Mouse (Mus musculus): Measurements from ENCODE around the gene Zfp91.
"Not testable (repeated sequence)": the region's sequence is repeated elsewhere in the genome, so short reads cannot be mapped to it uniquely, and the experiment has no call there.

Gene Zfp91

GRCm38 (mm10) chr19:12794056-12795044, 1.6 kb downstream of the Zfp91 start:
- peak; percentile 87 to 90 for DNase-seq (ENCODE audit: low spot score in 2 of 2)

- no peak for DNase-seq (ENCODE audit: low spot score in 2 of 2)
Observed at GRCm38 (mm10) chr19:12792374-12792773, 3.6 kb downstream of the Zfp91 start.

DNA sequence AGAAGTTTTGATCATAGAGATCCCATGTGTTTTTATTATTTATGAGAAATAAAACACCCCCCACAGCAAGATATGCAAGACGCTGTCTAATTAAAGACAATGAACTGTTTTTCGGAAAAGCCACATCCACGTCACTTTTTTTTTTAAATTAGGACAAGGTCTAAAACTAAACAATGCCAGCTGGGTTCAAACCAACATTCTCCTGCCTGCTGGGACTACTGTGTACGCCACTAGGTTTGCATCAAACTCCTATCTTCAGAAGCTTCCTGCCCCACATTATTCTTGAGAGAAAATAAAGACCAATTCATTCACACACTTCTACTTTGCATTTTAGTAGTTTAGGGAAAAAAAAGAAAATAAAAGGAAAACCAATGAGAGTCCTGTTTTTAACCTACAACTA, 8.2 kb downstream of the Zfp91 start:
- no peak for DNase-seq (ENCODE audit: low spot score in 2 of 2)

DNA sequence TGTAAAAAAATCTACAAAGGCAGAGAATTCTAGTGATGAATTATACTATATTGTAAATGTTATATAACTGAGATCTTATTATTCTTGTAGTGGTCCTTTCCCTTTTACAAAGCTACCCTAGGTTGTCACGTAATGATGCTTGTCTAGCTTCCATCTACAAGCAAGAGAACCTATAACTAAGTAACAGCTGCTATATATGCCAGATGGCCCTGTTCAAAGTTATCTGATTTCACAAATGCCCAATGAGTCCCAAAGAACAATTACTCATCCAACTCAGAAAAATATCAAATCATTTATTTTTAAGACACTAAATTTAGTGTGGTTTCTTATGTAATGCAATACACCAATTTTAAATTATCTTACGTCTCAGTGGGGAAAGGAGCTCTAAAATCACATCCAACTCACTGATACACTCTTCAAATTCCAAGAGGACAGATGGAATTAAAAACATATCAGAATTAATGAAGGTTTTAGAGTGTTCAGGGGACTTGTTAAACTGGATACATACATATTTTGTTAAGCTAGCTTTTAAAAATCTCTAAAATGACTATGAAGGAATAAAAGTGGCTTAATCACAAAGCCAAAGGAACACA, 9.0 kb downstream of the Zfp91 start:
- no peak for DNase-seq (ENCODE audit: low spot score in 2 of 2)

GRCm38 (mm10) chr19:12780437-12780836, 15.5 kb downstream of the Zfp91 start:
- no peak for DNase-seq (ENCODE audit: low spot score in 2 of 2)

DNA sequence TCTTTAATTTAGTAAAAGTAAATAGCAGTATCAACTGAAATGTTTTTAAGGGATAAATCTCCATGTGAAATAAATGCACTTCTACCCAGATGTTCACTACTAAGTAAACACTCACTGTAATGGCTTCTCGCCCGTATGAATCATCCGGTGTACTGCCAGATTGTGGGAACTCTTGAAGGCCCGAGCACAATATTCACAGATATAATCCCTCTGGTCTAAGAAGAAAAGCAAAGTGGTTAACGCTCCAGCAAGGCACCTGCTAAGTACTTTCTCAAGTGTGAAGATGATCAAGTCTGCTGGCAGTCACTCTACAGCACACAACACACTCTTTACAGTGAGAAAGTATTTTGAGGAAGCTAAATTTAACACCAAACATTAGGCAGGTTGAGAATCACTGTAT, 25.0 kb downstream of the Zfp91 start:
- DNase-seq (ENCODE audit: low spot score in 2 of 2) = no peak

DNA sequence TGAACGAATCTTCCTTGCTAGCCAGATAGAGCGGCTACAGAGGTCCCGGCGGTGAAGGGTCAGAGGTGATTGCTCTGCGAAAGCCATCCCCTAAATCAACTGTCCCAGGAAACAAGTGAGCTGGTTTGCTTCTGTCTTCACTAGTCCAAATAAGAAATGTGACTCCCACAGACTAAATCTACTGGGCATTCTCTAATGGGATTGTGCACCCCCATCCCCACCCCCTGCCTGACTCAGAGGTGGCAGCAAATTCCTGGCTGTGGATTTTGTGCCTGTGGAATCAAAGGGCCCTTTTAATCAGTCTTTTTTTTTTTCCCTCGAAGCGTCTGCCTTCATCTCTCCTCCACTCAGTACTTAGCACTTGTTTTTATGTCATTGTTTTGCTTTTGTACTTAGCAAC, 30.6 kb downstream of the Zfp91 start, which contains the start of gene Cntf:
Gene Cntf, minus strand, starts transcription at position 325 of the 400 bp plus-strand sequence.
- DNase-seq (ENCODE audit: low spot score in 2 of 2) = no peak

- DNase-seq (ENCODE audit: low spot score in 2 of 2) = no peak
Observed at GRCm38 (mm10) chr19:12762212-12763130, 33.5 kb downstream of the Zfp91 start.

GRCm38 (mm10) chr19:12759656-12760055, 36.3 kb downstream of the Zfp91 start:
- DNase-seq (ENCODE audit: low spot score in 2 of 2) = peak; percentile 37 to 43

DNA sequence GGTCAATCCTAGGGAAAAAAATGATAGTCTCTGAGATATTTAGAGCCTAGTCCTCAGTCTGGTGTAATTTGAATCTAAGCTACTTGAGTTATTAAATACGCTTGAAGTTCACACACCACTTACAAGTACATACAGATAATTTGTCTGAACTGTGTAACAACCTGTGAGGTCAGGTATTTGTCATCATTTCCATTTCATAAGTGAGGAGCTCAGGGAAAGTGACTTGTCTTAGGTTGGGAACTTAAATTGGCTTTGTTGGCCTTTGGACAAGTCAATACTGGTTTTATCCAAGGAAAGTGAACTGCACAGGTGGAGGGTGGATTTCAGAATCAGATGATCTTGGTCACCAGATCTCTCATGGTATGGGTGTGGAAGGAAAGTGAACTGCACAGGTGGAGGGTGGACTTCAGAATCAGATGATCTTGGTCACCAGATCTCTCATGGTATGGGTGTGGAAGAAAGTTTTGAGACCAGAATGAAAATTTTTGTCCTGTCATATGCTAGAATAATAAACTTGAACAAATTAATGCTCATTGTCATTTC, 36.9 kb downstream of the Zfp91 start:
- DNase-seq (ENCODE audit: low spot score in 2 of 2) = no peak

GRCm38 (mm10) chr19:12756286-12756685, 39.6 kb downstream of the Zfp91 start:
- no peak for DNase-seq (ENCODE audit: low spot score in 2 of 2)

GRCm38 (mm10) chr19:12731950-12732349, 64.0 kb downstream of the Zfp91 start:
- no peak for DNase-seq (ENCODE audit: low spot score in 2 of 2)

GRCm38 (mm10) chr19:12731036-12731435, 64.9 kb downstream of the Zfp91 start:
- no peak for DNase-seq (ENCODE audit: low spot score in 2 of 2)

GRCm38 (mm10) chr19:12725851-12726250, 70.1 kb downstream of the Zfp91 start:
- DNase-seq (ENCODE audit: low spot score in 2 of 2) = no peak

DNA sequence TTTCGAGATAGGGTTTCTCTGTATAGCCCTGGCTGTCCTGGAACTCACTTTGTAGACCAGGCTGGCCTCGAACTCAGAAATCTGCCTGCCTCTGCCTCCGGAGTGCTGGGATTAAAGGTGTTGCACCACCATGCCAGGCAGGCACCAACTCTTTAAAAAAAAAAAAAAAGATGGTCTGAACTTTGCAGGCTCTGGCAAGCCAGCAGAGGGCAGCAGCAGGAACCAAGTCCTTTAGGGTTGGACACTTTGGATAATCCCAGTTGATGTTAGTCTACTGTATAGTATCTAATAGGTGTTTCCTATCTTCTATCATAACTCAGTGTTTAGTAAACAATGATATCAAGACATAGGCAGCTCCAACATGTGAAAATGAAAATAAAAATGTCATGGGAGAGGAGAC, 73.6 kb downstream of the Zfp91 start:
- DNase-seq (ENCODE audit: low spot score in 2 of 2) = no peak

DNA sequence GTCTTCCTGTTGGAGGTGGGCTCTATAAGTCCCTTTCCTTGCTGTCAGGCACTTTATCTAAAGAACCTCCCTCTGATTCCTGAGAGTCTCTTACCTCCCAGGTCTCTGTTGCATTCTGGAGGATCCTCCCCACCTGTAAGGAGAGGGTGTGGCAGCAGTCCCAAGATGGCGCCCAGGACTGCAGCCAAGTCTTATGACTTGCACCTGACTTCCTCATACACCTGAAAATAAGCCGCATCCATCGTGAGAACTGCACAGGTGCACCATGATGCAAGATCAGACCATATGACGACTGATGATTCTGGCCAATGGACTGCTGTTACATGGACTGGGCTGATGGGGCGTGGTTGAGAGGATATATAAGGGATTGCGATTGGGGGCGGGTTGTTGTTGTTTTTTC, 74.3 kb downstream of the Zfp91 start:
- DNase-seq (ENCODE audit: low spot score in 2 of 2) = not testable (repeated sequence)

GRCm38 (mm10) chr19:12720919-12721318, 75.0 kb downstream of the Zfp91 start:
- DNase-seq (ENCODE audit: low spot score in 2 of 2) = not testable (repeated sequence)

DNA sequence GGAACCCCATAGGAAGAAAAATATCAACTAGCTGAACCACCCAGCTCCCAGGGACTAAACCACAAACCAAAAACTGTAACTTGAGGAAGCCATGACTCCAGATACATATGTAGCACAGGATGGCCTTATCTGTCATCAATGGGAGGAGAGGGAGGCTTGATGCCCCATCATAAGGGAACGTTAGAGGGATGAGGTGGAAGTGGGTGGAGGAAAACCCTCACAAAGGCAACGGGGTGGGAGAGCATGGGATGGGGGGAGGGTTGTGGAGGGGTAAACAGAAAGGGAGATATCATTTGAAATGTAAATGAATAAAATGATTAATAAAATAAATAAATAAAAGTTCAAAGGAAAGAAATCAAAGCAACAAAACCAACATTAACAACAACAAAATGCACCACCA, 75.5 kb downstream of the Zfp91 start:
- DNase-seq (ENCODE audit: low spot score in 2 of 2) = no peak

GRCm38 (mm10) chr19:12719189-12719588, 76.7 kb downstream of the Zfp91 start:
- no peak for DNase-seq (ENCODE audit: low spot score in 2 of 2)

Measured in frontal cortex, postnatal 14 days (tissue).